Mouse (Mus musculus) CH12.LX (cell line): ENCODE measurements around the gene 4931428L18Rik. TPM values are rescaled to one million over a fixed set of nuclear protein-coding genes. Genes with fewer than 3 reads are reported as not detected.
A peak's percentile ranks its signal among the peaks of the same experiment; 100 is the strongest.

Experiments used
- DNase-seq: peaks from one replicate; pipeline ENCODE4 v3.0.0-alpha.2; 2013; ENCODE audit errors: extremely low read depth
- H3K27ac ChIP-seq: 2 replicates; pipeline ENCODE4 v1.5.1; 2012; ENCODE audit warnings: low read depth, mild to moderate bottlenecking, control low read depth, moderate library complexity; ENCODE audit not compliant: insufficient read depth
- H3K27me3 ChIP-seq: replicated peaks from 2 replicates; pipeline ENCODE3; 2012; ENCODE audit warnings: inconsistent platforms
- H3K36me3 ChIP-seq, 2 experiments: replicated peaks in 1 of 2; 2 replicates each; pipeline versions ENCODE3 to v1.6.1; 2012; ENCODE audit warnings: inconsistent platforms in 1 of 2, low read length in 1 of 2, mild to moderate bottlenecking in 1 of 2, mixed read lengths in 1 of 2, moderate library complexity in 1 of 2; ENCODE audit not compliant: control insufficient read depth in 1 of 2, insufficient read depth in 1 of 2
- H3K4me1 ChIP-seq, 2 experiments: 2 replicates each; pipeline ENCODE4 v1.6.1; 2012; ENCODE audit warnings: inconsistent platforms in 1 of 2, moderate library complexity in 1 of 2; ENCODE audit not compliant: insufficient read depth in 2 of 2, control insufficient read depth in 1 of 2
- H3K4me2 ChIP-seq: 2 replicates; pipeline ENCODE4 v1.6.1; 2012; ENCODE audit warnings: low read depth, mild to moderate bottlenecking, control low read depth; ENCODE audit not compliant: poor library complexity, insufficient read depth, severe bottlenecking
- H3K4me3 ChIP-seq, 3 experiments: fragments of 150-350 bp in 1 of 3; sonication (generic) in 1 of 3; replicated peaks in 1 of 3; 2 replicates each; pipeline versions ENCODE3 to v1.5.1; 2011 to 2012; ENCODE audit warnings: low read depth in 2 of 3, low read length in 2 of 3, mild to moderate bottlenecking in 2 of 3, moderate library complexity in 2 of 3, control low read depth in 1 of 3, improper control_type of control experiment in 1 of 3, inconsistent platforms in 1 of 3, mixed read lengths in 1 of 3; ENCODE audit not compliant: poor library complexity in 1 of 3
- H3K79me2 ChIP-seq: replicated peaks from 2 replicates; pipeline ENCODE4 v1.6.1; 2012; ENCODE audit warnings: mild to moderate bottlenecking, moderate library complexity; ENCODE audit not compliant: control insufficient read depth, poor library complexity, insufficient read depth, severe bottlenecking; ENCODE audit errors: extremely low read depth
- H3K9ac ChIP-seq: 2 replicates; pipeline ENCODE4 v1.6.1; 2012; ENCODE audit warnings: low read depth, mild to moderate bottlenecking, control low read depth, moderate library complexity; ENCODE audit not compliant: insufficient read depth
- H3K9me3 ChIP-seq: replicated peaks from 2 replicates; pipeline ENCODE3; 2012; ENCODE audit warnings: low read length, inconsistent platforms, mixed read lengths
- CHD1 ChIP-seq: IDR thresholded peaks from 2 replicates; pipeline ENCODE4 v1.6.1; 2012; ENCODE audit warnings: low read depth, low read length, improper control_type of control experiment, inconsistent platforms
- CHD2 ChIP-seq: IDR thresholded peaks from 2 replicates; pipeline ENCODE4 v1.6.1; 2011; ENCODE audit warnings: low read length, improper control_type of control experiment
- E2F4 ChIP-seq: IDR thresholded peaks from 2 replicates; pipeline ENCODE4 v1.6.1; 2011; ENCODE audit warnings: low read depth, low read length, improper control_type of control experiment; ENCODE audit not compliant: insufficient replicate concordance
- ETS1 ChIP-seq: conservative IDR thresholded peaks from 2 replicates; pipeline ENCODE4 v1.6.1; 2012; ENCODE audit warnings: low read depth, mild to moderate bottlenecking, inconsistent platforms, low read length, improper control_type of control experiment, moderate library complexity
- GABPA ChIP-seq: IDR thresholded peaks from 2 replicates; pipeline ENCODE4 v1.6.1; 2012; ENCODE audit warnings: low read depth, low read length, improper control_type of control experiment, inconsistent platforms; ENCODE audit not compliant: insufficient replicate concordance
- IRF4 ChIP-seq: IDR thresholded peaks from 2 replicates; pipeline ENCODE4 v1.6.1; 2014; ENCODE audit warnings: low read depth, mild to moderate bottlenecking, inconsistent platforms, low read length, improper control_type of control experiment
- JUND ChIP-seq: conservative IDR thresholded peaks from 2 replicates; pipeline ENCODE4 v1.6.1; 2011; ENCODE audit warnings: low read depth, low read length, improper control_type of control experiment
- KAT2A ChIP-seq: IDR thresholded peaks from 2 replicates; pipeline ENCODE4 v1.6.1; 2012; ENCODE audit warnings: low read length, improper control_type of control experiment, inconsistent platforms; ENCODE audit not compliant: insufficient replicate concordance
- MAFK ChIP-seq: IDR thresholded peaks from 2 replicates; pipeline ENCODE4 v1.6.1; 2011; ENCODE audit warnings: low read length, improper control_type of control experiment; ENCODE audit not compliant: insufficient replicate concordance
- MXI1 ChIP-seq: IDR thresholded peaks from 2 replicates; pipeline ENCODE4 v1.6.1; 2011; ENCODE audit warnings: mild to moderate bottlenecking, low read depth, low read length, improper control_type of control experiment
- MYC ChIP-seq: IDR thresholded peaks from 2 replicates; pipeline ENCODE4 v1.6.1; 2011; ENCODE audit warnings: low read depth, mild to moderate bottlenecking, improper control_type of control experiment, low read length
- NELFE ChIP-seq: IDR thresholded peaks from 2 replicates; pipeline ENCODE4 v1.6.1; 2011; ENCODE audit warnings: low read depth, low read length, improper control_type of control experiment
- NRF1 ChIP-seq: IDR thresholded peaks from 2 replicates; pipeline ENCODE4 v1.6.1; 2014; ENCODE audit warnings: low read depth, mild to moderate bottlenecking, inconsistent platforms, low read length, improper control_type of control experiment, moderate library complexity
- PAX5 ChIP-seq: IDR thresholded peaks from 2 replicates; pipeline ENCODE4 v1.6.1; 2012; ENCODE audit warnings: low read length, inconsistent platforms, mixed read lengths
- POLR2A ChIP-seq: IDR thresholded peaks from 2 replicates; pipeline ENCODE4 v1.6.1; 2011; ENCODE audit warnings: low read depth, mild to moderate bottlenecking, improper control_type of control experiment, low read length
- POLR2AphosphoS2 ChIP-seq: IDR thresholded peaks from 2 replicates; pipeline ENCODE4 v1.6.1; 2011; ENCODE audit warnings: low read depth, low read length, improper control_type of control experiment
- TCF12 ChIP-seq: IDR thresholded peaks from 2 replicates; pipeline ENCODE4 v1.6.1; 2014; ENCODE audit warnings: low read depth, mild to moderate bottlenecking, inconsistent platforms, low read length, improper control_type of control experiment
- UBTF ChIP-seq: IDR thresholded peaks from 2 replicates; pipeline ENCODE4 v1.6.1; 2012; ENCODE audit warnings: low read depth, mild to moderate bottlenecking, inconsistent platforms, low read length, improper control_type of control experiment, moderate library complexity
- ZC3H11A ChIP-seq: IDR thresholded peaks from 2 replicates; pipeline ENCODE4 v1.6.1; 2012; ENCODE audit warnings: low read depth, mild to moderate bottlenecking, inconsistent platforms, low read length, improper control_type of control experiment
- ZKSCAN1 ChIP-seq: IDR thresholded peaks from 2 replicates; pipeline ENCODE4 v1.6.1; 2012; ENCODE audit warnings: low read depth, inconsistent platforms, low read length, improper control_type of control experiment, borderline replicate concordance
- ZMIZ1 ChIP-seq: IDR thresholded peaks from 2 replicates; pipeline ENCODE4 v1.6.1; 2012; ENCODE audit warnings: low read depth, mild to moderate bottlenecking, inconsistent platforms, low read length, improper control_type of control experiment
- ZNF384 ChIP-seq: IDR thresholded peaks from 2 replicates; pipeline ENCODE4 v1.6.1; 2012; ENCODE audit warnings: low read depth, low read length, improper control_type of control experiment, inconsistent platforms
- dilution Hi-C: fragments of 300-500 bp; cut with MboI; formaldehyde crosslinking; loops from 2 replicates; pipeline ENCODE4 v1.14.3; 2020; ENCODE audit warnings: low sequenced_read_pairs; ENCODE audit not compliant: extremely low pct_unique_long_range_greater_than_20kb, extremely low pct_ligation_motif_present
- in situ Hi-C: fragments of 300-500 bp; cut with MboI; formaldehyde crosslinking; loops from 3 replicates; pipeline ENCODE4 v1.14.3; 2019; ENCODE audit warnings: low sequenced_read_pairs, low pct_ligation_motif_present, low pct_unique_long_range_greater_than_20kb, mixed read lengths
- polyA plus RNA-seq: library from polyadenylated mRNA; unstranded; fragments of >175 nt; gene quantifications from 2 replicates; pipeline ENCODE4 v1.2.1, GENCODE M21; 2012; ENCODE audit warnings: low read depth; ENCODE audit not compliant: insufficient read length
- total RNA-seq, 2 experiments: library from RNA; depleted of rRNA; stranded (reverse); fragments of 300-350 nt in 1 of 2; fragments of >200 nt in 1 of 2; gene quantifications; 2 replicates each; pipeline ENCODE4 v1.2.3; 2012 to 2014

4931428L18Rik gene
- total and polyA plus RNA-seq, 3 experiments, result 4.6 to 11.0 (median 9.3) TPM

- TF ChIP-seq POLR2AphosphoS2 (no peak), POLR2A (no peak), UBTF (no peak), MXI1 (no peak), TCF12 (no peak), MAFK (no peak), CHD2 (no peak), IRF4 (no peak), KAT2A (no peak), ZKSCAN1 (no peak), E2F4 (no peak), JUND (no peak), GABPA (no peak)
- H3K36me3 ChIP-seq, result no peaks in the 10 kb centered on the region
- H3K27me3 ChIP-seq, result no peaks in the 10 kb centered on the region
- H3K4me1 ChIP-seq, result no peaks in the 10 kb centered on the region
- H3K9me3 ChIP-seq, result no peaks in the 10 kb centered on the region
- no peaks in the 10 kb centered on the region for H3K79me2 ChIP-seq
- H3K27ac ChIP-seq, result no peak overlapping the region
- dilution Hi-C loops (no loop called here), in situ Hi-C loops (no loop called here)
- DNase-seq, result no peak
- H3K9ac ChIP-seq, result no peak overlapping the region
- no peak overlapping the region for H3K4me3 ChIP-seq
- no peak overlapping the region for H3K4me2 ChIP-seq
Measured at GRCm38 (mm10) chr1:31023173-31023572, 199.3 kb downstream of the 4931428L18Rik start.

- Histone ChIP-seq H3K4me3 (no peak overlapping the region), H3K36me3 (no peaks in the 10 kb centered on the region), H3K79me2 (no peaks in the 10 kb centered on the region), H3K4me2 (peak overlapping the region; percentile 62; the same call in 1 of the 2 replicates), H3K27me3 (no peaks in the 10 kb centered on the region), H3K9me3 (no peaks in the 10 kb centered on the region), H3K9ac (no peak overlapping the region; the same call in 1 of the 2 replicates), H3K27ac (no peak overlapping the region), H3K4me1 (no peaks in the 10 kb centered on the region)
- TF ChIP-seq ZNF384, result no peak
- no peak for TF ChIP-seq PAX5
- no peak for TF ChIP-seq JUND
- TF ChIP-seq NELFE, result no peak
- TF ChIP-seq POLR2A, result no peak
- no peak for TF ChIP-seq POLR2AphosphoS2
- TF ChIP-seq ZC3H11A, result no peak
- TF ChIP-seq ETS1, result no peak
- no peak for TF ChIP-seq MYC
- no peak for TF ChIP-seq ZMIZ1
- TF ChIP-seq ZKSCAN1, result no peak
- no peak for TF ChIP-seq NRF1
- no peak for TF ChIP-seq CHD1
- TF ChIP-seq MXI1, result no peak
- DNase-seq, result no peak
- dilution Hi-C loops (no loop called here), in situ Hi-C loops (no loop called here)
Measured at GRCm38 (mm10) chr1:31019283-31019682, 203.2 kb downstream of the 4931428L18Rik start.
